Mouse (Mus musculus): ENCODE results near the gene Aoc2. TPM values are rescaled to one million over a fixed set of nuclear protein-coding genes. Genes with fewer than 3 reads are reported as not detected.
A peak's percentile ranks its signal among the peaks of the same experiment; 100 is the strongest.

Gene Aoc2
- polyA plus RNA-seq, 1 experiment from 2014 or later = 0.55 TPM

GRCm38 (mm10) chr11:101302004-101302798, 22.7 kb upstream of the Aoc2 start, which contains the start of gene Becn1:
Gene Becn1 (minus strand): TSS chr11:101302286.
- H3K9ac ChIP-seq (ENCODE audit: low read length) = peak within 1 kb of the TSS; percentile 86
- H3K9me3 ChIP-seq (ENCODE audit: control insufficient read depth, low read length) = no peaks in the 10 kb centered on the region
- WGBS = 6% methylated on average over 39 of the region's 39 CpGs
- no peaks in the 10 kb centered on the region for H3K27me3 ChIP-seq (ENCODE audit: control insufficient read depth, insufficient read depth, low read length)
- ATAC-seq (ENCODE audit: insufficient number of reproducible peaks, insufficient read depth, low FRiP score, low read depth) = peak; percentile 85
- peaks cover 26% of the 10 kb centered on the region for H3K36me3 ChIP-seq (ENCODE audit: control insufficient read depth, insufficient read depth, low read length)
- H3K27ac ChIP-seq (replicated peaks in 1 of 2; ENCODE audit: control insufficient read depth in 1 of 2, insufficient read depth in 1 of 2, low read depth in 2 of 2, low read length in 2 of 2) = peak within 1 kb of the TSS in 1 of 2 experiments; percentile 62; a peak in 2 of 4 replicates
- H3K4me2 ChIP-seq (ENCODE audit: low read length) = peak within 1 kb of the TSS; percentile 89
- peak within 1 kb of the TSS; percentile 76 to 92 for H3K4me3 ChIP-seq (ENCODE audit: control insufficient read depth in 1 of 2, insufficient read depth in 1 of 2, low read depth in 1 of 2, low read length in 2 of 2)
- peaks cover 8 to 10% of the 10 kb centered on the region in 2 experiments for H3K4me1 ChIP-seq (ENCODE audit: control insufficient read depth in 2 of 2, insufficient read depth in 2 of 2, low read length in 2 of 2)

- 23% methylated on average over 5 of the region's 5 CpGs for WGBS
- no peak overlapping the region for H3K9ac ChIP-seq (ENCODE audit: low read length)
- no peak overlapping the region for H3K27ac ChIP-seq (replicated peaks in 1 of 2; ENCODE audit: control insufficient read depth in 1 of 2, insufficient read depth in 1 of 2, low read depth in 2 of 2, low read length in 2 of 2)
- no peaks in the 10 kb centered on the region for H3K27me3 ChIP-seq (ENCODE audit: control insufficient read depth, insufficient read depth, low read length)
- H3K4me3 ChIP-seq (ENCODE audit: control insufficient read depth in 1 of 2, insufficient read depth in 1 of 2, low read depth in 1 of 2, low read length in 2 of 2) = no peak overlapping the region
- H3K4me2 ChIP-seq (ENCODE audit: low read length) = no peak overlapping the region
- no peak for ATAC-seq (ENCODE audit: insufficient number of reproducible peaks, insufficient read depth, low FRiP score, low read depth)
- H3K4me1 ChIP-seq (ENCODE audit: control insufficient read depth in 2 of 2, insufficient read depth in 2 of 2, low read length in 2 of 2) = no peaks in the 10 kb centered on the region
- no peaks in the 10 kb centered on the region for H3K36me3 ChIP-seq (ENCODE audit: control insufficient read depth, insufficient read depth, low read length)
- H3K9me3 ChIP-seq (ENCODE audit: control insufficient read depth, low read length) = no peaks in the 10 kb centered on the region
Measured at GRCm38 (mm10) chr11:101307744-101308143, 17.1 kb upstream of the Aoc2 start.

- no peaks in the 10 kb centered on the region for H3K9me3 ChIP-seq (ENCODE audit: control insufficient read depth, low read length)
- WGBS = 81% methylated on average over 3 of the region's 3 CpGs
- ATAC-seq (ENCODE audit: insufficient number of reproducible peaks, insufficient read depth, low FRiP score, low read depth) = no peak
- H3K4me1 ChIP-seq (ENCODE audit: control insufficient read depth in 2 of 2, insufficient read depth in 2 of 2, low read length in 2 of 2) = no peaks in the 10 kb centered on the region
- no peaks in the 10 kb centered on the region for H3K36me3 ChIP-seq (ENCODE audit: control insufficient read depth, insufficient read depth, low read length)
- no peak overlapping the region for H3K27ac ChIP-seq (replicated peaks in 1 of 2; ENCODE audit: control insufficient read depth in 1 of 2, insufficient read depth in 1 of 2, low read depth in 2 of 2, low read length in 2 of 2)
- no peak overlapping the region for H3K9ac ChIP-seq (ENCODE audit: low read length)
- H3K27me3 ChIP-seq (ENCODE audit: control insufficient read depth, insufficient read depth, low read length) = no peaks in the 10 kb centered on the region
- no peak overlapping the region for H3K4me2 ChIP-seq (ENCODE audit: low read length)
- no peak overlapping the region for H3K4me3 ChIP-seq (ENCODE audit: control insufficient read depth in 1 of 2, insufficient read depth in 1 of 2, low read depth in 1 of 2, low read length in 2 of 2)
Measured at GRCm38 (mm10) chr11:101311083-101311482, 13.8 kb upstream of the Aoc2 start.

GRCm38 (mm10) chr11:101312150-101312549, 12.7 kb upstream of the Aoc2 start:
- H3K9me3 ChIP-seq (ENCODE audit: control insufficient read depth, low read length) = no peaks in the 10 kb centered on the region
- H3K4me1 ChIP-seq (ENCODE audit: control insufficient read depth in 2 of 2, insufficient read depth in 2 of 2, low read length in 2 of 2) = peaks cover 0 to 5% of the 10 kb centered on the region in 2 experiments; a peak in 2 of 4 replicates
- no peak overlapping the region for H3K4me2 ChIP-seq (ENCODE audit: low read length)
- no peak overlapping the region for H3K9ac ChIP-seq (ENCODE audit: low read length)
- ATAC-seq (ENCODE audit: insufficient number of reproducible peaks, insufficient read depth, low FRiP score, low read depth) = no peak
- no peak overlapping the region for H3K27ac ChIP-seq (replicated peaks in 1 of 2; ENCODE audit: control insufficient read depth in 1 of 2, insufficient read depth in 1 of 2, low read depth in 2 of 2, low read length in 2 of 2)
- 0 out of 2 replicates have a peak, but pooled peaks cover 2% of the 10 kb centered on the region for H3K36me3 ChIP-seq (ENCODE audit: control insufficient read depth, insufficient read depth, low read length)
- no peaks in the 10 kb centered on the region for H3K27me3 ChIP-seq (ENCODE audit: control insufficient read depth, insufficient read depth, low read length)
- no peak overlapping the region for H3K4me3 ChIP-seq (ENCODE audit: control insufficient read depth in 1 of 2, insufficient read depth in 1 of 2, low read depth in 1 of 2, low read length in 2 of 2)
- WGBS = 49% methylated on average over 3 of the region's 3 CpGs

DNA sequence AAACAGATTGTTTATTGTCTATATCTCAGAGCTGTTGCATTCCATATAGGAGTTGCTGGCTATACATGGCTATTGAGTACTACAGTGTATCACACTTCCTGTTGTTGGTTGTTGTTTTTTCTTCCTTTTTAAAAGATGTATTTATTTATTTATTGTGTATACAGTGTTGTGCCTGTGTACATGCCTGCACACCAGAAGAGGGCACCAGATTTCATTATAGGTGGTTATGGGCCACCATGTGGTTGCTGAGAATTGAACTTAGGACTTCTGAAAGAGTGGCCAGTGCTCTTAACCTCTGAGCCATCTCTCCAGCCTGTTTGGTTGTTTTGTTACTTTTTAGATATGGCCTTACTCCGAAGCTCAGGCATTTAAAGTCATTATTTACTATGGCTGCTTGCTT, 10.3 kb upstream of the Aoc2 start:
- no peak overlapping the region for H3K9ac ChIP-seq (ENCODE audit: low read length)
- H3K4me2 ChIP-seq (ENCODE audit: low read length) = no peak overlapping the region
- WGBS = 97% methylated on average over 1 of the region's 1 CpGs
- no peak for ATAC-seq (ENCODE audit: insufficient number of reproducible peaks, insufficient read depth, low FRiP score, low read depth)
- H3K9me3 ChIP-seq (ENCODE audit: control insufficient read depth, low read length) = no peaks in the 10 kb centered on the region
- H3K4me3 ChIP-seq (ENCODE audit: control insufficient read depth in 1 of 2, insufficient read depth in 1 of 2, low read depth in 1 of 2, low read length in 2 of 2) = no peak overlapping the region
- no peaks in the 10 kb centered on the region for H3K27me3 ChIP-seq (ENCODE audit: control insufficient read depth, insufficient read depth, low read length)
- peaks cover 26% of the 10 kb centered on the region for H3K36me3 ChIP-seq (ENCODE audit: control insufficient read depth, insufficient read depth, low read length)
- H3K4me1 ChIP-seq (ENCODE audit: control insufficient read depth in 2 of 2, insufficient read depth in 2 of 2, low read length in 2 of 2) = peaks cover 0 to 9% of the 10 kb centered on the region in 2 experiments; a peak in 2 of 4 replicates
- H3K27ac ChIP-seq (replicated peaks in 1 of 2; ENCODE audit: control insufficient read depth in 1 of 2, insufficient read depth in 1 of 2, low read depth in 2 of 2, low read length in 2 of 2) = no peak overlapping the region

DNA sequence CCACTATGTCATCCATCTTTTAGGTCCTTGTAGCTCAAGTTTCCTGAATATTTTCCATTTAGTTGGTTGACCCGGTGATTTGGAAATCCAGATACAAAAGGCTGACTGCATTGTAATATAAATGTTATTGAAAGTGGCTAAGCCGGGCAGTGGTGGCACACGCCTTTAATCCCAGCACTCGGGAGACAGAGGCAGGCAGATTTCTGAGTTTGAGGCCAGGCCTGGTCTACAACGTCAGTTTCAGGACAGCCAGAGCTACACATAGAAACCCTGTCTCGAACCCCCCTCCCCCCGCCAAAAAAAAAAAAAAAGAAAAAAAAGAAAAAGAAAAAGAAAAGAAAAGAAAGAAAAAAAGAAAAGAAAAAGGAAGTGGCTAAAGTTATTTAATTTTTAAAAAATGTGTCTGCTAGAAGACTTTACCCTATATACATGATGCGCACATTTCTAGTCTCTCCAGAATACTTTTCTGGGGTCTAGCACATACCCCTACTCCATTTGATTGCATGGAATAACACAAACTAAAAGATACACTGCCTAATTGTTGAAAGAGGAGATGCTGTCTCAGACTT, 9.7 kb upstream of the Aoc2 start:
- Histone ChIP-seq H3K9me3 (ENCODE audit: control insufficient read depth, low read length) (no peaks in the 10 kb centered on the region), H3K27ac (replicated peaks in 1 of 2; ENCODE audit: control insufficient read depth in 1 of 2, insufficient read depth in 1 of 2, low read depth in 2 of 2, low read length in 2 of 2) (peak overlapping the region; percentile 79 to 81), H3K4me2 (ENCODE audit: low read length) (peak overlapping the region; percentile 77), H3K36me3 (ENCODE audit: control insufficient read depth, insufficient read depth, low read length) (peaks cover 32% of the 10 kb centered on the region), H3K4me3 (ENCODE audit: control insufficient read depth in 1 of 2, insufficient read depth in 1 of 2, low read depth in 1 of 2, low read length in 2 of 2) (peak overlapping the region; percentile 91 to 98), H3K9ac (ENCODE audit: low read length) (peak overlapping the region; percentile 95), H3K4me1 (ENCODE audit: control insufficient read depth in 2 of 2, insufficient read depth in 2 of 2, low read length in 2 of 2) (peaks cover 0 to 9% of the 10 kb centered on the region in 2 experiments; a peak in 2 of 4 replicates), H3K27me3 (ENCODE audit: control insufficient read depth, insufficient read depth, low read length) (no peaks in the 10 kb centered on the region)
- 80% methylated on average over 8 of the region's 8 CpGs for WGBS
- ATAC-seq (ENCODE audit: insufficient number of reproducible peaks, insufficient read depth, low FRiP score, low read depth) = no peak

- H3K36me3 ChIP-seq (ENCODE audit: control insufficient read depth, insufficient read depth, low read length) = peaks cover 40% of the 10 kb centered on the region
- H3K27me3 ChIP-seq (ENCODE audit: control insufficient read depth, insufficient read depth, low read length) = no peaks in the 10 kb centered on the region
- H3K4me3 ChIP-seq (ENCODE audit: control insufficient read depth in 1 of 2, insufficient read depth in 1 of 2, low read depth in 1 of 2, low read length in 2 of 2) = peak within 1 kb of the TSS; percentile 91 to 98
- peaks cover 0 to 9% of the 10 kb centered on the region in 2 experiments; a peak in 2 of 4 replicates for H3K4me1 ChIP-seq (ENCODE audit: control insufficient read depth in 2 of 2, insufficient read depth in 2 of 2, low read length in 2 of 2)
- H3K9me3 ChIP-seq (ENCODE audit: control insufficient read depth, low read length) = no peaks in the 10 kb centered on the region
- under 1% methylated on average over 58 of the region's 62 CpGs for WGBS
- peak within 1 kb of the TSS; percentile 95 for H3K9ac ChIP-seq (ENCODE audit: low read length)
- H3K4me2 ChIP-seq (ENCODE audit: low read length) = peak within 1 kb of the TSS; percentile 77
- peak within 1 kb of the TSS; percentile 79 to 81 for H3K27ac ChIP-seq (replicated peaks in 1 of 2; ENCODE audit: control insufficient read depth in 1 of 2, insufficient read depth in 1 of 2, low read depth in 2 of 2, low read length in 2 of 2)
- peak; percentile 86 for ATAC-seq (ENCODE audit: insufficient number of reproducible peaks, insufficient read depth, low FRiP score, low read depth)
Measured at GRCm38 (mm10) chr11:101315665-101316500, 9.0 kb upstream of the Aoc2 start, which contains the start of gene Psme3. Gene Psme3 (plus strand): TSS chr11:101316213.

Measured in heart, embryonic 14.5 days (tissue).